Mouse (Mus musculus): ENCODE data around the gene Rbm4. TPM values are rescaled to one million over a fixed set of nuclear protein-coding genes. Genes with fewer than 3 reads are reported as not detected.

Rbm4 gene
- polyA plus RNA-seq, 1 experiment from 2014 or later: 22.2 TPM

DNA sequence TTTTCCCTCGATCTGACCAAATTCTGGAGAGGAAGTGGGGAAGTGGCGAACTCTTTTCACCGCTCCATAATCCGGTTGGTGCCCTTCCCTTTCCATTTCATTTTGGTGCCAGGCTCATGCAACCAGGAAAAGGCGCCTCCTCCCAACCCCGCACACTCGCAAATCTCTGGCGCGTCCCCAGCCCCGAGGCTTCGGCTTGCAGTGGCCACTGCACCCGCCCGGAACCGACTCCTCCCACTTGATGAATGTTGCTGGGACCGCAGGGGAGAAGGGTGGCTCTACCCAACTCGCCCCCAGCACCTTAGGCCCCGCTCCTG, 17.0 kb upstream of the Rbm4 start:
- H3K4me3 ChIP-seq (ENCODE audit: low read depth, low read length): peak overlapping the region; percentile 80
- no peak for TF ChIP-seq CTCF (IDR thresholded peaks at IDR 0.05; ENCODE audit: low read depth)
- TF ChIP-seq EP300 (optimal IDR thresholded peaks at IDR 0.05): no peak
- H3K36me3 ChIP-seq (ENCODE audit: control insufficient read depth, insufficient read depth, low read length): no peaks in the 10 kb centered on the region
- no peaks in the 10 kb centered on the region; the same call in 1 of the 2 replicates for H3K4me1 ChIP-seq (replicated peaks; ENCODE audit: control insufficient read depth, insufficient read depth)
- H3K4me2 ChIP-seq (replicated peaks; ENCODE audit: low read depth): peak overlapping the region; percentile 85
- no peaks in the 10 kb centered on the region for H3K27me3 ChIP-seq (ENCODE audit: control insufficient read depth, insufficient read depth, low read length)
- peak overlapping the region; percentile 97 for H3K27ac ChIP-seq (replicated peaks)
- ATAC-seq (ENCODE audit: low FRiP score, low TSS enrichment) (no peak), DNase-seq (ENCODE audit: low spot score) (no peak)
- H3K9ac ChIP-seq (ENCODE audit: low read length): peak overlapping the region; percentile 85
- under 1% methylated on average over 16 of the region's 17 CpGs for WGBS
- H3K9me3 ChIP-seq (ENCODE audit: control insufficient read depth, low read length): no peaks in the 10 kb centered on the region

DNA sequence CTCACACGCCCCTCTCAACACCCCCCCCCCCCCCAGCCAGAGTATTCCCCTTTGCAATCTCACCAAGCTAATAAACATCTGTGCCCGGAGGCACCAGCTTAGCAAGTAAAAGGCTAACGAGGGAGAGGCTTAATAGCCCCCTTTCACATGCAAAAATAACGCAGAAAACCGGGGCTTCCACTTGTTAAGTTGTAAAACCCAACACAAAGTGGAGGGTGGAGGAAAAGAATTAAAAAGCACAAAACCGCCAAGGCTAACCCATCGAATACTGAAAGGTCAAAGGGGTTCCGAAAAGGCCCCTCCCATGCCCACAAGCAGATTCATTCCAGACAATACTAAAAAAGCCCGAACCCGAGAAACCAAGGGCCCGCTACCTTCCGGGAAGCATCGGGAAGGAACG, 16.6 kb upstream of the Rbm4 start:
- Histone ChIP-seq H3K9ac (ENCODE audit: low read length) (peak overlapping the region; percentile 85), H3K9me3 (ENCODE audit: control insufficient read depth, low read length) (no peaks in the 10 kb centered on the region), H3K36me3 (ENCODE audit: control insufficient read depth, insufficient read depth, low read length) (no peaks in the 10 kb centered on the region), H3K27ac (replicated peaks) (peak overlapping the region; percentile 97), H3K4me2 (replicated peaks; ENCODE audit: low read depth) (peak overlapping the region; percentile 85), H3K4me3 (ENCODE audit: low read depth, low read length) (peak overlapping the region; percentile 80), H3K4me1 (replicated peaks; ENCODE audit: control insufficient read depth, insufficient read depth) (no peaks in the 10 kb centered on the region; the same call in 1 of the 2 replicates), H3K27me3 (ENCODE audit: control insufficient read depth, insufficient read depth, low read length) (no peaks in the 10 kb centered on the region)
- WGBS: under 1% methylated on average over 14 of the region's 14 CpGs
- TF ChIP-seq CTCF (IDR thresholded peaks at IDR 0.05; ENCODE audit: low read depth) (no peak), EP300 (optimal IDR thresholded peaks at IDR 0.05) (no peak)
- DNase-seq (ENCODE audit: low spot score): no peak
- no peak for ATAC-seq (ENCODE audit: low FRiP score, low TSS enrichment)

- H3K27me3 ChIP-seq (ENCODE audit: control insufficient read depth, insufficient read depth, low read length): no peaks in the 10 kb centered on the region
- H3K4me3 ChIP-seq (ENCODE audit: low read depth, low read length): no peak overlapping the region
- H3K4me2 ChIP-seq (replicated peaks; ENCODE audit: low read depth): no peak overlapping the region
- H3K9me3 ChIP-seq (ENCODE audit: control insufficient read depth, low read length): no peaks in the 10 kb centered on the region
- TF ChIP-seq EP300 (optimal IDR thresholded peaks at IDR 0.05) (no peak), CTCF (IDR thresholded peaks at IDR 0.05; ENCODE audit: low read depth) (no peak)
- ATAC-seq (ENCODE audit: low FRiP score, low TSS enrichment) (peak; percentile 58; the same call in 1 of the 2 replicates), DNase-seq (ENCODE audit: low spot score) (no peak)
- no peaks in the 10 kb centered on the region; the same call in 1 of the 2 replicates for H3K4me1 ChIP-seq (replicated peaks; ENCODE audit: control insufficient read depth, insufficient read depth)
- 70% methylated on average over 10 of the region's 10 CpGs for WGBS
- no peak overlapping the region for H3K27ac ChIP-seq (replicated peaks)
- no peak overlapping the region for H3K9ac ChIP-seq (ENCODE audit: low read length)
- H3K36me3 ChIP-seq (ENCODE audit: control insufficient read depth, insufficient read depth, low read length): peaks cover 31% of the 10 kb centered on the region
Measured at GRCm38 (mm10) chr19:4803283-4803682, 9.6 kb upstream of the Rbm4 start.

DNA sequence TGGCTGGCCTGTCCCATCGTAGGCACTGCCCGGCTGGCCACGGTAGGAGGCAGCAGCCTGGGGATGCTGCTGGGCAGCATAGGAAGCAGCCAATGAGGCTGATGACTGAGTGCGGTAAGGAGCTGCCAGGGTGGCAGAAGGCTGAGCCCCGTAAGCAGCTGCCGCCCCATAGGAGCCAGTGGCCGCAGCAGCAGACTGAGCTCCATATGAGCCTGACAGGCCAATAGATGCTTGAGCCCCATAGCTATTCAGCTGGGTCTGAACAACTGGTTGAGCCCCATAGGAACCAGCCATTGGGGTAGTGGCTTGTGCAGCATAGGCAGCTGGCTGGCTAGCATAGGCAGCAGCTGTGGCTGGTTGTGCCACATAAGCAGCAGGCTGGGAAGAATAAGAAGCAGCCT, 9.0 kb upstream of the Rbm4 start:
- DNase-seq (ENCODE audit: low spot score) (no peak), ATAC-seq (ENCODE audit: low FRiP score, low TSS enrichment) (no peak)
- H3K4me1 ChIP-seq (replicated peaks; ENCODE audit: control insufficient read depth, insufficient read depth): no peaks in the 10 kb centered on the region
- no peak overlapping the region for H3K9ac ChIP-seq (ENCODE audit: low read length)
- WGBS: 98% methylated on average over 7 of the region's 7 CpGs
- no peak overlapping the region for H3K4me2 ChIP-seq (replicated peaks; ENCODE audit: low read depth)
- no peak for TF ChIP-seq EP300 (optimal IDR thresholded peaks at IDR 0.05)
- TF ChIP-seq CTCF (IDR thresholded peaks at IDR 0.05; ENCODE audit: low read depth): no peak
- no peak overlapping the region for H3K27ac ChIP-seq (replicated peaks)
- H3K9me3 ChIP-seq (ENCODE audit: control insufficient read depth, low read length): no peaks in the 10 kb centered on the region
- H3K4me3 ChIP-seq (ENCODE audit: low read depth, low read length): no peak overlapping the region
- H3K36me3 ChIP-seq (ENCODE audit: control insufficient read depth, insufficient read depth, low read length): peaks cover 31% of the 10 kb centered on the region
- H3K27me3 ChIP-seq (ENCODE audit: control insufficient read depth, insufficient read depth, low read length): no peaks in the 10 kb centered on the region

DNA sequence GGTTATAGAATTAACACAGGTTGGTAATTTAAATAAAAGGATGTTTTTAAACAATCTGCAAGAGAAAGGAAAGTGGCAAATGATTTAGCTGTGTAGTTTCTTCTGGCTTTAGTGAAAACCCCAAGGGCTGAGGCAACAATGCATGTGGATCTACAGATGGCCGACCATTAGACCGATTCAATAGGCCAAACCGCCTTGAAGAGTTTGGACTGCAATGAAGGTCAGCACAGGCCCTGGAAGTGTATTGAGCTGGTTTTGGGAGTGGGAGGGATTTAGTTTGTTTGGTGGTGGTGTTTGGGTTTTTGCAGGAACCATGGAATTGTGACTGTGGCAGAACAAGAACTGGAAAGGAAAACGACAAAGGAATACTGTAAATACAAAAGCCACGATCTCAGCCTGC, 5.4 kb upstream of the Rbm4 start:
- H3K4me1 ChIP-seq (replicated peaks; ENCODE audit: control insufficient read depth, insufficient read depth): no peaks in the 10 kb centered on the region
- 93% methylated on average over 5 of the region's 5 CpGs for WGBS
- H3K9me3 ChIP-seq (ENCODE audit: control insufficient read depth, low read length): no peaks in the 10 kb centered on the region
- H3K9ac ChIP-seq (ENCODE audit: low read length): no peak overlapping the region
- no peak for ATAC-seq (ENCODE audit: low FRiP score, low TSS enrichment)
- H3K4me2 ChIP-seq (replicated peaks; ENCODE audit: low read depth): no peak overlapping the region
- no peak for TF ChIP-seq CTCF (IDR thresholded peaks at IDR 0.05; ENCODE audit: low read depth)
- TF ChIP-seq EP300 (optimal IDR thresholded peaks at IDR 0.05): no peak
- no peak for DNase-seq (ENCODE audit: low spot score)
- no peaks in the 10 kb centered on the region for H3K27me3 ChIP-seq (ENCODE audit: control insufficient read depth, insufficient read depth, low read length)
- no peak overlapping the region for H3K4me3 ChIP-seq (ENCODE audit: low read depth, low read length)
- peaks cover 31% of the 10 kb centered on the region for H3K36me3 ChIP-seq (ENCODE audit: control insufficient read depth, insufficient read depth, low read length)
- no peak overlapping the region for H3K27ac ChIP-seq (replicated peaks)

DNA sequence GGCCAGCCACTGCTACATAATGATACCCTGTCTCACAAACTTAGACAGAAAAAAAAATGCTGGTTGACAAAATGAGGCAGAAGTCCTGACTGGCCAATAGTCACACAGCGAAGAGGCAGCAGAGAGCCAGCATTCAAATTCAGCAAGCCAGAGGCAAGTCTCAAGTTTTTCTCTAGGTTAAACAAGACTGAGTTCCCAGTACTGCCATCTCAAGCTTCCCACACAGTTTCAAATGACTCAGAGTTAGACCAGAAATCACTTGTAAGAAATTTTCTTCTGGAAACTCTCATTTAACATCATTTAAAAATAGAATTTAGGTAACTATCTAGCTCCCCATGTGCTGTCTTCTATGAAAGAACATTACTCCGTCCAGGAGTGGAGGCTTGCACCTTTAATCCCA, 4.1 kb upstream of the Rbm4 start:
- H3K4me3 ChIP-seq (ENCODE audit: low read depth, low read length): no peak overlapping the region
- no peaks in the 10 kb centered on the region for H3K9me3 ChIP-seq (ENCODE audit: control insufficient read depth, low read length)
- TF ChIP-seq EP300 (optimal IDR thresholded peaks at IDR 0.05) (no peak), CTCF (IDR thresholded peaks at IDR 0.05; ENCODE audit: low read depth) (no peak)
- no peak for DNase-seq (ENCODE audit: low spot score)
- no peaks in the 10 kb centered on the region for H3K27me3 ChIP-seq (ENCODE audit: control insufficient read depth, insufficient read depth, low read length)
- no peak overlapping the region for H3K27ac ChIP-seq (replicated peaks)
- no peak overlapping the region for H3K9ac ChIP-seq (ENCODE audit: low read length)
- no peaks in the 10 kb centered on the region for H3K4me1 ChIP-seq (replicated peaks; ENCODE audit: control insufficient read depth, insufficient read depth)
- ATAC-seq (ENCODE audit: low FRiP score, low TSS enrichment): no peak
- WGBS: 92% methylated on average over 2 of the region's 2 CpGs
- no peak overlapping the region for H3K4me2 ChIP-seq (replicated peaks; ENCODE audit: low read depth)
- peaks cover 26% of the 10 kb centered on the region for H3K36me3 ChIP-seq (ENCODE audit: control insufficient read depth, insufficient read depth, low read length)

All from stomach, postnatal 0 days (tissue).